Mouse (Mus musculus): ENCODE results near the gene Cd48. TPM values are rescaled to one million over a fixed set of nuclear protein-coding genes. Genes with fewer than 3 reads are reported as not detected.

Gene Cd48
- polyA plus RNA-seq, 1 experiment from 2014 or later, result 2.1 TPM

- 91% methylated on average over 6 of the region's 6 CpGs for WGBS
- DNase-seq (ENCODE audit: low spot score) (no peak), ATAC-seq (ENCODE audit: low FRiP score) (no peak)
- no peak overlapping the region for H3K9ac ChIP-seq
- no peaks in the 10 kb centered on the region for H3K27me3 ChIP-seq (ENCODE audit: control insufficient read depth, insufficient read depth, low read length)
- H3K27ac ChIP-seq, result no peak overlapping the region
- H3K9me3 ChIP-seq (ENCODE audit: control insufficient read depth, low read length), result no peaks in the 10 kb centered on the region
- no peak overlapping the region for H3K4me3 ChIP-seq (replicated peaks; ENCODE audit: low read length)
- no peak overlapping the region for H3K4me2 ChIP-seq (replicated peaks)
- H3K4me1 ChIP-seq (replicated peaks; ENCODE audit: control insufficient read depth, insufficient read depth, low read length), result no peaks in the 10 kb centered on the region
- H3K36me3 ChIP-seq (replicated peaks; ENCODE audit: control insufficient read depth, insufficient read depth), result no peaks in the 10 kb centered on the region
Measured at GRCm38 (mm10) chr1:171734898-171735297, 53.1 kb downstream of the Cd48 start.

DNA sequence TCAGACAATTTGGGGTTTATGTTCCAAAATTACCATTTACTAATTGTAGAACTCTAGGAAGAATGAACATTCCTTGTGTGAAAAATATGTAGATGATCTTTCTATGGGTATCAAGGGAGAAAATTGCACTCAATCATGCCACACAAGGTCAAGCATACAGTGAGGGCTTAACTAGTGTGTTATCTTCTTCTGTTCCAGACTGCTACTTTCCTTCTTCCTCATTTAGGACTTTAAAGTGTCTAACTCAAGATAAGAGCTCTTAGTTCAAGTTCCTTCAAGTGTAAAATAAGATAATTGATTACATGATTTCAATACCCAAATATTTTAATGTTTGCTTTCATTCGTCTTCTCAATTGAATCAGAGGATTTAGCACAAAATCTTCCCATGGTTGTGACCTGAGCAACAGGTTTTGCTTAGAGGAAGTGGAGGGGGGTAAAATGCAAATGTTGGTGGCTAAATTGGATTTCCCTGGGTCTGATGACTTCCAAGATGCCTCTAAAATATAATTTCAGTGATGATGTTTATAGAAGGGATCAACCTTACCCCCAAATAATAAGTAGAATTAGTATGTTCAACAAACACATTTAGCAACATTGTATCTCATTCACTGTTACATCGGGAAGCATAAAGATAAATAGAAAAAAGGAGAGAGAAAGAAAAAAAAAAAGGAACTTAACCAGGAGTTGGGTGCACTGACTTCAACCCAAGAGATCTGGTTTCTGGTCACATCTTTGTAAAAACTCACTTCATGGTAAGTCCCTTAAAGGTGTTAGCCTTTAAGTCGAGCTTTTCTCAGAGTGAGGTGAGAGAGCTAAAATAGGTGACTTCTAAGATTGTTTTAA, 66.5 kb downstream of the Cd48 start:
- DNase-seq (ENCODE audit: low spot score) (peak; percentile 5), ATAC-seq (ENCODE audit: low FRiP score) (no peak)
- Histone ChIP-seq H3K36me3 (replicated peaks; ENCODE audit: control insufficient read depth, insufficient read depth) (no peaks in the 10 kb centered on the region), H3K27me3 (ENCODE audit: control insufficient read depth, insufficient read depth, low read length) (no peaks in the 10 kb centered on the region), H3K4me1 (replicated peaks; ENCODE audit: control insufficient read depth, insufficient read depth, low read length) (no peaks in the 10 kb centered on the region), H3K9me3 (ENCODE audit: control insufficient read depth, low read length) (no peaks in the 10 kb centered on the region), H3K4me2 (replicated peaks) (no peak overlapping the region), H3K4me3 (replicated peaks; ENCODE audit: low read length) (no peak overlapping the region), H3K27ac (no peak overlapping the region), H3K9ac (no peak overlapping the region)
- 87% methylated on average over 3 of the region's 3 CpGs for WGBS

Small RNA genes lying within 50 kb of the gene (microRNA-seq; reads per million reads assigned to microRNA genes)
- not detected for gene Mir7683

Other genes starting within 250 kb of the Cd48 start
- gene F11r, start 244.5 kb upstream of the Cd48 start, polyA plus RNA-seq (2014; fragmentation: Nextera tagmentation; extraction: Ambion mirVana), result 12.8 and 14.0 TPM in 2 replicates
- gene Alyref2, start 178.5 kb upstream of the Cd48 start, polyA plus RNA-seq (2014; fragmentation: Nextera tagmentation; extraction: Ambion mirVana), result 23.0 and 29.8 TPM in 2 replicates
- gene Itln1, start 146.7 kb upstream of the Cd48 start, polyA plus RNA-seq (2014; fragmentation: Nextera tagmentation; extraction: Ambion mirVana), result not detected in 2 replicates
- gene Cd244a, start 122.8 kb upstream of the Cd48 start, polyA plus RNA-seq (2014; fragmentation: Nextera tagmentation; extraction: Ambion mirVana), result not detected in 2 replicates
- 0.14 TPM in 1 of 2 replicates, not detected in the other for gene Ly9, start 74.6 kb upstream of the Cd48 start, polyA plus RNA-seq (2014; fragmentation: Nextera tagmentation; extraction: Ambion mirVana)
- not detected in 2 replicates for gene Slamf7, start 29.0 kb upstream of the Cd48 start, polyA plus RNA-seq (2014; fragmentation: Nextera tagmentation; extraction: Ambion mirVana)
- gene Slamf1, start 85.1 kb downstream of the Cd48 start, polyA plus RNA-seq (2014; fragmentation: Nextera tagmentation; extraction: Ambion mirVana), result 0.10 and 0.13 TPM in 2 replicates
- gene Cd84, start 157.7 kb downstream of the Cd48 start, polyA plus RNA-seq (2014; fragmentation: Nextera tagmentation; extraction: Ambion mirVana), result 1.1 and 1.7 TPM in 2 replicates
- gene Gm10521, start 213.7 kb downstream of the Cd48 start, polyA plus RNA-seq (2014; fragmentation: Nextera tagmentation; extraction: Ambion mirVana), result not detected in 2 replicates
- 0.21 and 0.33 TPM in 2 replicates for gene Slamf6, start 235.5 kb downstream of the Cd48 start, polyA plus RNA-seq (2014; fragmentation: Nextera tagmentation; extraction: Ambion mirVana)